Mouse (Mus musculus): ENCODE measurements around the gene Tnnc1.
A peak's percentile ranks its signal among the peaks of the same experiment; 100 is the strongest.

The Tnnc1 gene

DNA sequence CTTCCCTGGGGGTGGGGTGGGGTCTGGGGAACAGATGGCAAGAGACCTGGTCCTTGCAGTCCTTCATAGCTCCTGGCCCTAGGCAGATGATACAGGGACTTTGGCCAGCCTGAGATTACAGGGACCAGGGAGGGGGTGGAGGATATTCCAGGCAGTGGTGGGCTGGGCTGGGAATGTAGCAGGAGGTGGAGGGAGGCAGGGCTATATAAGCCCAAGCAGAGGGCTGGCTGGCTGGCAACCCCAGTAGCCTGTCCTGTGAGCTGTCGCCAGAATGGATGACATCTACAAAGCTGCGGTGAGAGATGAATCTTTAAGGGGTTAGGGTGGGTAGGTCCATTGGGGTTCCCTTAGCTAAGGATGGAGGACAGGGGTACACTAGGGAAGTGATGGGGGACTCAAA lies at the start of gene Tnnc1:
Gene Tnnc1 (plus strand): TSS at position 229 of the 400 bp plus-strand sequence.
- DNase-seq: no peak

DNA sequence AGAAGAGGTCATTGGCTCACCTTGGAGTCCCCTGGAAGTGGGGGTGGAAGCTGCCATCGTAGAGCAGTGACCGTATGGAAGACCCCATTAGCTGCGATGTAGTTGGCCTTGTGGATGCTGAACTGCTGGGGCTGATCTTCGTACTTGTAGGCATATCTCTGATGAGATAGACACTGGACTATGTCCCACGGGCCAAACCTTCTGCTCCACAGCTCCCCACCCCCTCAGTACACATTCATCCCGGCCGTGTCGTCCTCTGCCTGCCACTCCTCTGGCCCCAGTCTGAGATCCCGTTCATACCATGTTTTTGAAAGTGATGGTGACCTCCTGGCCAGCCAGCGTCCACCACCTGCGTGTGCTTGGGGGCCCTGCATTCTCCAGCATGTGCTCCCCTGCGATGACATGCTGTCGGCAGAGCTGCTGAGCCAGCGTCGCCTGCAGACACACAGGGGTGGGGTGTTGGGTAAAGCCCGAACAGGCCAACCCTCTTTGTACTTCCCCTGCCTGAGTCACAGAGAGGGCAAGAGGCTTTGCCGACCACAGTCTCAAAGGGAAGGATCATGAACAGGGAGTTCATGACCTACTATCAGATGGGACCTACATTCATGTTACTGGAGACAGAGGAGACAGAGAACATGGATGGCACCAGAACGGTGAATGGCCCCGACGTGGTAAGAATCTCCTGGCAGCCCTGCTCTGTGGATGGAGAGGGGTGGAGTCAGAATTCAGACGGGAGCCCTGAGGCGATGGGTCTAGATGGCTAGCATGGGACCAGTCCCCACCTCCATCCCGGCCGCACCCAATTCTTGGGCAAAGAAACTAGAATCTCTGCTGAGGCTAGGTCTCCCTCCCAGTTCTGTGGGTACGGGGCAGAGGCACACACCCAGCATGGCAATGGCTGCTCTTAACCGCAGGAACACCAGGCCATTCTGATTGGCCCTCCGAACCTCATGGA lies 47.6 kb upstream of the Tnnc1 start:
- DNase-seq: no peak

DNA sequence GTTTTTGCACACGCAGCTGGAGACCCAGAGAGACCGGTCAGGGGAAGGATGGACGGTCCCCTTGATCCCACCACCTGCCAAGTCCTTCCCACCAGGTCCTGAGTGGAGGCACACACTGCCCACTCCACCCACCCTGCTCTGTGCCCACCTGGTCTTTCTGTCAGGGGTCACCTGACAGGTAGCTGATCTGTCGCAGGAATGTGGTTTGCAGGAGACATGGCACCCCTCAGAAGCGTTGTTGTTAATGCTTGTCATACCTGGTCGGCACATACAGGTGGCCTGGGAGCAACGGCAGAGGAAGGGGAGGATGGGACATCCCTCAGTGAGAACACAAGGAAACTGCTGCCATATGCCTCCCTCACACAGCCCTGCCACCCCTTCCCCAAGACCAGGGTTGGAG lies 46.9 kb upstream of the Tnnc1 start:
- no peak for DNase-seq

DNA sequence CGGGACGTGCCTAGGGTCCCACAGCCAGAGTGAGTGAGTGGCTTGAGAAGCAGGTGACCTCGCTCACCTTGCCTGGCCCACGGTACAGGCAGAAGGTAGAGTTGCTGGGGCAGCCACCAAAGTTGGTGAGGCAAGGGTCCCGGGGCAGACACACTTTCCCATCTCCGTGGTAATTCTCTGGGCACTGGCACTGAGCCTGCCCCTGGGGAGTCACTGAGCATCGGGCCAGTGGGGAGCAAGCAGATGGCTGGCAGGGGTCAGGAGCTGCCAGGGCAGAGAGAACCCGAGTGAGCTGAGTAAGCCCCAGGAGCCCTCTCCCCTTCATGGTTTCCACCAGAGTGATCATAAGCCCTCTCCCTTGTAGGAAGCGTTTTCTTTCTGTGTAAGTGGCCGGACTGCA lies 46.5 kb upstream of the Tnnc1 start:
- no peak for DNase-seq

DNA sequence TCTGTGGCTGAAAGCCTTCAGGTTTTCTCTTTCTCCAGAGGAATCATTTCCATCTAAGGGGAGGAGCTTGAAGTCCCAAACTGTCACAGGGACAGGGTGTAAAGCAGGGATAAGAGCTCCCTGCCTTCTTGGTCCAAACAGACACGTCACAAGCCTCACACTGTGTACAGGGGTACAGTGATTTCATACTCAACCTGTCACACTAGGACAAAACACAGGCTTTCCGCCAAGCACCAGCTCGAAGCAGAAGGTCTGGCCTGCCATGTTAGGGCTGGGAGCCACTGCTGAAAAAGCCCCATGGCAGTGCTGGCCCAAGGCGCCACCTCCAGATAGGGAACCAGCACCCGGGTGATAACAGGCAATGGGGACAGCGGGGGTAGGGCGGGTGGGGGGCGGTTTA lies 44.0 kb upstream of the Tnnc1 start:
- no peak for DNase-seq

DNA sequence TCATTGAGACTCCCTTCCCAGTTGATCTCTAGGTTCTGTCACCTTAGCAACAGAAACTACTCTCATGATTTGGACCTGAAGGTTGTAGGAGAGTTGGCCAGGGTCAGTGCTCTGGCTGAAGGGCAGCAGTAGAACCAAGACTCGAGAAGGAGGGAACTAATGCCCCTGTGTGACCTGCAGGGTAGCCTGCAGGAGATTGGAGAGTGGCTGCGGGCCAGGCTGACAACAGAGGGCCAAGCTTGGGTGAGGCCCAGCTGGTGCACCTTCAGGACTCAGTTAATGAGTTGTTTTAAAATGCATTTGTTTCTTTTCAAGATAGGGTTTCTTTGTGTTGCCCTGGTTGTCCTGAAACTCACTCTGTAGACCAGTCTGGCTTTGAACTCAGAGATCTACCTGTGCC lies 43.1 kb upstream of the Tnnc1 start:
- no peak for DNase-seq

DNA sequence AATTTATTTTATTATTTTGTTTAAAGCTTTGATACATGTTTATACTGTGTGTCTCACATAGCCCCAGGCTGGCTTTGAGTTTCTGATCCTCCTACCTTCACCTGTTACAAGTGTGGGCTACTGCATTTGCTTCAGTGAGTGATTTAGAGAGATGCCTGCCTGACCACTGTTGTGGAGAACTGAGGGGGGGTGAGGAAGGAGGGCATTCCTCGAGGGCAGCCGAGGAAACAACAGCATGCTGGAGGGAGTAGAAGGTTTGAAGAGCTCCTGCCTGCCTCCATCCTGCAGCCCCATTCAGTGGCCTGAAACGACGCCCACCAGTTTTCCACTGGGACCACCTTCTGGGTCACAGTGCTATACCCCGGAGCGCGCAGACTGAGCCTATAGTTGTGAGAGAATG lies 42.7 kb upstream of the Tnnc1 start:
- DNase-seq: no peak

DNA sequence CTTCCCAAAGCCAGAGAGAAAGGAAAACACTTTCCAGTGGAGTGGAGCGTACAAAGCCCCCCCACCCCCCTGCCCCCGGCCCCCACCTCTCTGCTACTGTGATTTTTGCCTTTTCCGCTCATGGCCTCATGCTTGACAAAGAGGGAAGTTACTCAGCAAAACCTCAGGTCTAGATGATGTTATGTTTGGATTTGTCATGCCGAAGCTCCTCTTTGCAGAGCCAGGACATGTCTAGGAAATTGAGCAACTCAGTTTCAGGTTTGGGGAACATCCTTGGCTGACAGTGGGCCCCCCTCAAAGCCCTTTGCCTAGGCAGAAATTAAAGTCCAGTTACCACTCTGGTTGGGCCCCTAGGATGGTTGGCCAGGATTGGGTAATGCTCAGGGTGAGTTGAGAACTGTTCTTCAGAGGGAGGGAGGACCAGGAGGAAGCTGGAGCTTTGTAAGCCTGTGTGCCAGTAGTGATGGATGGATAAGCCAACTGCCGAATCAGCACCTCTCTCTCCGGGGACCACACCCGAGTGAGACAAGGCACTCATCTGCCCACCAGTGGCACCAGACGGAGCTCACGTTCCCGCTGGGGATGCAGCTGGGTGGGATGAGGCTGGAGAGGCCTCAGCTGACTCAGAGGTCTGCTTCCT lies 42.0 kb upstream of the Tnnc1 start:
- DNase-seq: no peak

DNA sequence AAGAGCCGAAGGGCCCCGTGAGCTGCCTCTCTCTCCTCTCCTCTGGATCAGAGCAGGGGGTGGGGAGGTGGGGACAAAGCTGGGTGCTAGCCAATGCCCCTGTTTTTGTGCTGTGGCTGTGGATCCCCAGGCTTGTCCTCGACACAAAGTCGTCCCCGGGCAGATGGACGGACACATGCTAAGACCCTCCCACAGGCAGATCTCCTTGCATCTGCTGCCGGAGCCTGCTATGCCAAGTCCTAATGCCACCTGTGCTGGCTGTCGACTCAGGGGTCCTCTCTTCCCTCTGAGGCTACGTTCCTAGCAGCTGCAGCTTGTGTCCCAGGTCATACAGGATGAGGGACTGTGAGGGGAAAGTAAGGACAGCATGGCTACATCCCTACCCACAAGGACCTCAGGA lies 41.3 kb upstream of the Tnnc1 start:
- no peak for DNase-seq

DNA sequence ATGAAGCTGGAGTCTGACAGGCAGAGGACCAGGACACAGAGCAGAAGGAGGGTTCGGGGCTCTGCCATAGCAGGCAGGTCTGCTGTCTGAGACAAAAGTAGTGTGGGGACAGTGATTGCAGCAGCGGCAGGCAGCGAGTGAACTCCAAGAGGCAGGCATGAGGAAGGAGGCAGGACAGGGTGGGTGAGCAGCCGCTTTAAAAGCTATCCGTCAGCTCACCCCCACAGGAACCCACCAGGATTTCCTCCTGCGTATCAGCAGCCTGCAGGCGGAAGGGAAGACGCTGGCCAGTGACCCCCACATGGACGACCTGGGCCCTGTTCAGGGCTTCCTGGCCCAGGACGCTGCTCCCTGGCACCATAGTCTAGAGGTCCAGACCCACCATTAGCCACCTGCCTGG lies 39.7 kb upstream of the Tnnc1 start, which contains the start of gene Stab1:
Gene Stab1 (minus strand): TSS at position 217 of the 400 bp plus-strand sequence.
- peak; percentile 42 for DNase-seq

DNA sequence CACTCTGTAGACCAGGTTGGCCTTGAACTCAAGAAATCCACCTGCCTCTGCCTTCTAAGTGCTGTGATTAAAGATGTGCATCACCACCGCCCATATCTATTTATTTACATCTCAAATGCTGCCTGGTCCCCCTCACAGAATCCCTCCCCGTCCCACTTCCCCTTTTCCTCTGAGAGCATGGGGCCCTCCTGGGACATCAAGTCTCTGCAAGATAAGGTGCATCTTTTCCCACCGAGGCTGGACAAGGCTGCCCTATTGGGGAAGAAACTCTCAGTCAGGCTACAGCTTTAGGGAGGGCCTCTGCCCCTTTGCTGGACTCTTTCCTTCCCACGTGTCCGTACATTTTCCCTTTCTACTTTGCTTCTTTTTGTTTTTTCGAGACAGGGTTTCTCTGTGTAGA lies 38.6 kb upstream of the Tnnc1 start:
- no peak for DNase-seq

DNA sequence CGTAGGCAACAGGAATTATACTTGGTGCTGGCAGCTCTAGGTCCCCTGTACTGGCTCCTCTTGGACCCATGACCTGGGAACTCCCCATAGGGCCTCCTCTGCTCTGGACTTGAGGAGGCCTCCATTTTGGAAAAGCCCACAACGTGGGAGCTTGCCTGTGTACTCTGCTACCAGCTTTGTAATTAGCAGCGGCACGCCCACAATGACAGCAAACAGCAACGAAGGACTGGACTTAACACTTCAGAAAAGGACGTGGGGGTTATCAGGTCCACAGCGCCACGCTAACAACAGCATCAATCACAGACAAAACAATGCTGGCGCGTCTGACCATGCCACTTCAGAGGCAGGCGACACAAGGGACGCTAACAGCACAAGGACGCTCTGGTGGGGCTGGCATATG lies 37.1 kb upstream of the Tnnc1 start:
- no peak for DNase-seq

DNA sequence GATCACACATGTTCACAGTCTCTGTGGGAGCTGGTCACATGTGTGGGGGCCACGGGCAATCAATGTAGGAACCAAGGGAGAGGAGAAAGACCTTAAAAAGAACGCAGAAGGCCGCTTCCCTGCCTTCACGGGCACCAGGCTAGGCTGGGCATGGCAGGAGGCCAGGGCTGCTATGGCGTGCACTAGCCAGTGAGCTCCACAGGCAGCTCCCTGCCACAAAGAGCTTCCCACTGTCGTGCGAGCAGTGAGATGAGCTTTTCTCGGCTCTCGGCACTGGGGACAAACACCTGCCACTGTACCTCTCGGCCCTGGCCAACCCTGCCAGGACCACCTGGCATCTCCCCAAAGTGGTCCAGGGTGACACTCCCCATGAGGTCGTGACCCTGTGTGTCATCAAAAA lies 36.7 kb upstream of the Tnnc1 start:
- no peak for DNase-seq

DNA sequence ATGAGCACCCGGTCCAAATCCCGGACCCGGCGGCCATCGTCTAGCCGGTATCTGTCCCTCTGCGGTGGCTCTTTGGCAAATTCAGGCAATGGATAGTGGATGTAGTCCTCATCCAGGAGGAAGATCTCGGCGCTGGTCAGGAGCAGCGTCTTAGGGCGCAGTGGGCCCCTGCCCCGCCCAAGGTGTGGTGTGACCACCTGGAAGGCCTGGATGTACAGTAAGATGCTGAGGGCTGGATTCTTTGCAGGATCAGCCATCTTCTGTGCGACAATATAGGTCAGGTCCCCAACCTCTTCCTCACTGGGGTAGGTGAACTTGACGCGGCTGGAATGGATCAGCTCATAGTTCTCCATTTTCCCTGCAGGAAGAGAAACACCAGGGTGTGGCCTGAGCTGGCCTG lies 36.3 kb upstream of the Tnnc1 start:
- no peak for DNase-seq

DNA sequence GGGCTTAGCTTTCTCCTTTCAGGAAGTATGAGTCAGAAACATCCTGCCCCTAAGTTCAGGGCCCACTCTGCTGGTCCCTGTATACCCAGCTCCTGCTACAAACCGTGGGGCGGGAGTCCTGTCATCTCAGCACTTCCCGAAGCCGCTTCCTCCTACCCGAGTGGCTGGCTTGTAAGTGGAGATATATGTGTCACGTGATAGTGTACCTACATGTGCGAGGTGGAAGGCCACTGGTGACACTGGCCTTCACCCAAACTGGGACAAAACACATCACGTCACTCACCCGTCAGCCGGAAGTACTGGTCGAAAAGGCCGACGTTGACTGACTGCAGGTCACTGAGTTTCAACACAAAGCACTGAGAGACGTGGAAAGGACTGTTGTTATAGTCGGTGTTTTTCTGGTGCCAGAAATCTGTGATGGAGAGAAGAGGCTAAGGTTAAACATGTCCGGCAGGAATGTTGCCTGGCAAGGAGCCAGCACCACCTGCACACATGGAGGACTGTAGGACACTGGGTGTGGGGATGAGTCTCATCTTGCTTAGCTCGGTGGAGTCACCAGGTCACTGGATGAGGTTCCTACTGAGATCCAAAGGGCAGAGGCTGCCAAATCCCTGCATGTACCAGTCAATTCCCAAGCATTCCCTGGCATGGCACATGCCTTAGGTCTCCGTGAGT lies 35.2 kb upstream of the Tnnc1 start:
- no peak for DNase-seq

DNA sequence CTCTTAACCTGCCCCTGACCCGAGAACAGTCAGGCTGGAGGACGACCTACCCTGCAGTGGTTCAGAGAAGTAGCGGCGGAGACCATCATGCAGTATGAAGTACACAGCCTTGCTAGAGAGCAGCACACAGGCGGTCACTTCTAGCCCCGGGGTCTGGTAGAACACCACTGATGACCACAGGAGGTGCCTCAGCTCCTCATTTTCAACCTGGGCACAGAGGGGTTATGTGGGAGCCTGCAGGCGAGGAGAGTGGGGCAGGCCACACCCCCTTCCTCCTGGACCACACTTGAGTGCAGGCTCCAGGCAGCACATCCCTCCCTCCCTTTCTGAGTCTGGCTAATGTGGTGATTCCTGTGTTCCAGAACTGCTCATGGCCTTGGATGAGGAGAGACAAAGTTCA lies 34.6 kb upstream of the Tnnc1 start:
- DNase-seq: no peak

DNA sequence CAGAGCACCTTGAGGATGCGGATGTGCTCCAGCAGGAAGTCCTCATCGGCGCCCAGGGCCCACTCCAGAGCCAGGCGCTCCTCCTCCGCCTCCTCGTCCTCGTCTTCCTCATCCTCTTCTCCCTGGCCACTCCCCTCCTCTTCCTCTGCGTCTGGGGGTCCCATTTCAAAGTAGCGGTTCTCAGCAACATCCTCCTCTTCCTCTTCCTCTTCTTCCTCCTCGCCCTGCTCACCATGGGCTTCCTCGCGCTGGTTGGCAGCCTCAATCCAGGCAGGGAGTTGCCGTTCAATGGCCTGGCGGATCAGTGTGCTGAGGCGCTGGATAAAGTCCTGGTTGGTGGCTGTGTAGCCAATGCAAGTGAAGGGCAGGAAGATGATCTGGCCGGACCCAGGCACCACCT lies 30.8 kb upstream of the Tnnc1 start:
- no peak for DNase-seq

DNA sequence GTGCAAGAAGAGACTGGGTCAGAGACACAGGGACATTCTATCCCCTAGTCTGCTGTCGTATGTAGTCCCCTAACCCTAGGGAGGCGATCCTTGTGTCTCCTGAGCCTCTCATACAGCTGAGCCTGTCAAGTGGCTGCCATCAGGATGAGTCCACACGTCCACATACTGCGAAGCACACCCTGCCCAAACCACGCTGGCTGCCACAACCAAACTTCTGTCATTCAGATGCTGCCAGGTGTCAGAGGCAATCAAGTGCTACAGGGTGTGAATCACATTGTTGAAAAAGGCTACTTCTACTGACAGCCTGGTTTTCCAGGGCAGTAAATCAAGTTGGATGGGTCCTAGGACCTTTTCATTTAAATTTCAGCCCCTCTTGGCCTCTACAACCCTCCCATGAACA lies 30.4 kb upstream of the Tnnc1 start:
- no peak for DNase-seq

DNA sequence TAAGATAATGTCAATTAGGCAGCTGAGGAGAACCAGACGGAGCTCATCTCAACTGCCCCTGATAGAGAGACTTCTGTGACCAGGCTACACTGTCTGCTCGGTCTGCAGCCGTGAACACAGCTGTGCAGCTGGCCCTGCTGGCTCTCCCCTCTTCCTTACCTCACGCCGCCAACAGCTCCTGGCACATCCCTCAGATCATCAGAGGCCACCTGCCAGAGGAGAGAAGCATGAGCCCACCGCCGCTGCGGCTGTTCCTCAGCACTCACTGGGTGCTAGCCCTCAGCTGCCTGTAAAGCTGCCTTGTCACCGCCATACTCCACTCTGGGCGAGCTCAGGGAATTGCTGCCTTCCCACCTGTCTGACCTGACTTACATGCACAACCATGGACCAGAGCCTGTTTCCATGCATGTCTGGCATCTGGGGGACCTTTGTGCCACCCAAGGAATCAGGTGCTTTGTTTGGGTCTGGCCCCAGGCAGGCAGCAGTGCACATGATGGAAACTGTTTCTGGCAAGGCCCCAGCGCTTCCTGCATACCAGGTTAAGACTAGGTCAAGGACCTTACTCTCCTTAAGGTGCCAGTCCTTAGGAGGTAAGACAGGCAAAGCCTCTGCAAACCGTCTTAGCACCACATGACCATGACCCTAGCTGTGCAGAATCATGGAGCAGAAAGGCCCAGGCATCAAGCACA lies 28.3 kb upstream of the Tnnc1 start:
- no peak for DNase-seq

DNA sequence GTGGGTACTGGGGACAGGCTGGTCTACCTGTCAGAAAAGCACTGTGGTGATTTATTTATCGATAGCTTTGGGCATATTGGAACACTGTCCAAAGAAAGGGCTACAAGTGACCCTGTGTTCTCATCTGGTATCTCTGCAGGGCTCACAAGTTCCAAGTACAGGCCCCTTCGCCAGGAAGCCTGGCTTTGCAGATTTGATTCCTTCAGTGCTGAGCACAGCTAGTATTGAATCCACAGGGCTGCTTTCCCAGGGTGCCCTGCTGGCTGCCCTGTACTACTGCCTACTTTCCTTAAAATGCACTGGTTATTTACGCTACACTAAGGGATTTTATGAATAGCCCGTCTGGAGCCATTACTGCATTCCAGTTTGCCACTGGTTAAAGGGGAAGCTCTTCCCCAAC lies 26.6 kb upstream of the Tnnc1 start:
- no peak for DNase-seq

DNA sequence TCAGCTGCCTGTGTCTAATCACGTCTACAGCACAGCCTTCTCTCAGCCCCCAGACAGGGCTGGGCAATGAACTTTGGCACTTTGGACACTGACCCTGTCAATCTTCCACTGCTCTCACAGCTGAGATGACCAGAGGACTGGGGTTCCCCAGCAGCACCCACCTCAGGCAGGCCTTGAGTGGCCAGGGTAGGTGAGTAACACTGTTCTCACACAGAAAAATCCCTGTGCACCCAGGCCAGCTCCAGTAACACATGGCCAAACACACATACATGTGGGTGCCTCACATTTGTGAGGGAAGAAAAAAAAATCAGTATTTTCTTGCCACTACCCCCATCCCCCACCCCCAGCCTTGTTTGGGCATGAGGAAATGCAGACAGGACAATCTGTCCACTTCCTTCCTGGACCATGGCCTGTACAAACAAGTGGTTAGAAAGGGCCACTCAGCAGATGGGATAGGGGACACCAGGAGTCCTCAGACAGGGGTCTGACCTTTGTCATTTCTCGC lies 25.3 kb upstream of the Tnnc1 start:
- no peak for DNase-seq

DNA sequence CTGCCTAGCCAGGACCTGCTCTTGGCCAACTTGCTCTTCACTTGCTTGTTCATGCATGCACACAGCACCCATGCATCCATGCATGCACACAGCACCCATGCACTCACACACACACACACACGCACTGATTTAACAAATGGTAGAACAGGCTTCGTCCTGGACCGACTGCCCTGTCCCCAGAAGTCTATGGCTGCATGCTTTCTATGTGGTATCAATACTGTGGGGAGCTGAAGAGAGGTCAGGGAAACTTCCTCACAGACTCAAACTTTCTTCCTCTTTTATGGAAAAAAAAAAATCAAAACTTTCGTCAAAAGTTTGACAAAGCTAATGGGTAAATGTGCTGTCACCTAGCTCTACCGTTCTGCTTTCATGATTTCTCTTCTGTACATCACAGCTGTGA lies 24.6 kb upstream of the Tnnc1 start:
- DNase-seq: no peak

DNA sequence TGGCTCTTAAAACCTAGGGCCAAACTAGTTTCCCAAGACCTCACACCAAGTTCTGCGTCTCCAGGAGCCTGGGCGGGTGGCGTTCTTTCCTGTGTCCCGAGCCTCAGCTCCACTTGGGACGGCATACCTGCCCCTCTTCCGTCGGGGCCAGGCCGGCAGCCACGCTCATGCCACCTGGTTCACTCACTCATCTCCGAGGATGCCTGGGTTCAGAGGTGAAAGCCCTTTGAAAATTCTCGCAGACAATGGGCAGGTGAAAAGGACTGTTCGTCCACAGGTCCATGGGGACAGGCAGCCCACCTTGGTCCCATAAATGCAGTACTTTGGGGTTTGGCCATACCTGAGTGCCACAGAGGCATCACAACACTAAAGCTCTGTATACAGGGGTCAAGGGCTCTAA lies 23.9 kb upstream of the Tnnc1 start:
- DNase-seq: no peak

Measured in embryo, embryonic 11 days (tissue).